Mouse (Mus musculus): ENCODE data around the gene Eif2s1. TPM values are rescaled to one million over a fixed set of nuclear protein-coding genes. Genes with fewer than 3 reads are reported as not detected.

The Eif2s1 gene
- total and polyA plus RNA-seq, 2 experiments from 2014 or later: 29.4 to 92.0 TPM

GRCm38 (mm10) chr12:78910684-78911461 is 49.3 kb downstream of the Eif2s1 start:
- H3K4me2 ChIP-seq (ENCODE audit: low read depth, low read length): peak overlapping the region; percentile 59
- DNase-seq (ENCODE audit: low spot score) (no peak), ATAC-seq (no peak)
- H3K27me3 ChIP-seq (ENCODE audit: insufficient read depth, low read length): peaks cover 11% of the 10 kb centered on the region
- H3K36me3 ChIP-seq (ENCODE audit: insufficient read depth, low read length): no peaks in the 10 kb centered on the region
- WGBS: 15% methylated on average over 16 of the region's 16 CpGs
- H3K9ac ChIP-seq (replicated peaks; ENCODE audit: low read length): peak overlapping the region; percentile 35; the same call in 1 of the 2 replicates
- H3K4me3 ChIP-seq (ENCODE audit: low read length): peak overlapping the region; percentile 31
- H3K27ac ChIP-seq: no peak overlapping the region
- TF ChIP-seq CTCF (IDR thresholded peaks at IDR 0.05; ENCODE audit: low read depth): no peak
- H3K9me3 ChIP-seq (ENCODE audit: low read length): no peaks in the 10 kb centered on the region
- H3K4me1 ChIP-seq (ENCODE audit: insufficient read depth, low read length): peaks cover 14% of the 10 kb centered on the region; the same call in 1 of the 2 replicates

GRCm38 (mm10) chr12:78911707-78912417 is 50.2 kb downstream of the Eif2s1 start:
- peak overlapping the region; percentile 35 for H3K9ac ChIP-seq (replicated peaks; ENCODE audit: low read length)
- peaks cover 9% of the 10 kb centered on the region; the same call in 1 of the 2 replicates for H3K4me1 ChIP-seq (ENCODE audit: insufficient read depth, low read length)
- H3K27me3 ChIP-seq (ENCODE audit: insufficient read depth, low read length): peaks cover 11% of the 10 kb centered on the region
- no peak overlapping the region for H3K27ac ChIP-seq
- ATAC-seq (no peak), DNase-seq (ENCODE audit: low spot score) (peak; percentile 8)
- H3K36me3 ChIP-seq (ENCODE audit: insufficient read depth, low read length): no peaks in the 10 kb centered on the region
- H3K4me3 ChIP-seq (ENCODE audit: low read length): peak overlapping the region; percentile 31
- TF ChIP-seq CTCF (IDR thresholded peaks at IDR 0.05; ENCODE audit: low read depth): no peak
- no peaks in the 10 kb centered on the region for H3K9me3 ChIP-seq (ENCODE audit: low read length)
- WGBS: 1% methylated on average over 37 of the region's 37 CpGs
- peak overlapping the region; percentile 59 for H3K4me2 ChIP-seq (ENCODE audit: low read depth, low read length)

- Histone ChIP-seq H3K27ac (no peak overlapping the region), H3K9ac (replicated peaks; ENCODE audit: low read length) (no peak overlapping the region), H3K4me2 (ENCODE audit: low read depth, low read length) (no peak overlapping the region), H3K4me3 (ENCODE audit: low read length) (no peak overlapping the region), H3K9me3 (ENCODE audit: low read length) (no peaks in the 10 kb centered on the region), H3K27me3 (ENCODE audit: insufficient read depth, low read length) (peaks cover 11% of the 10 kb centered on the region), H3K4me1 (ENCODE audit: insufficient read depth, low read length) (0 out of 2 replicates have a peak, but pooled peaks cover 9% of the 10 kb centered on the region), H3K36me3 (ENCODE audit: insufficient read depth, low read length) (no peaks in the 10 kb centered on the region)
- no peak for TF ChIP-seq CTCF (IDR thresholded peaks at IDR 0.05; ENCODE audit: low read depth)
- WGBS: 90% methylated on average over 4 of the region's 4 CpGs
- DNase-seq (ENCODE audit: low spot score): no peak
- no peak for ATAC-seq
Measured at GRCm38 (mm10) chr12:78914458-78914857, 52.8 kb downstream of the Eif2s1 start.

- Histone ChIP-seq H3K9ac (replicated peaks; ENCODE audit: low read length) (no peak overlapping the region), H3K9me3 (ENCODE audit: low read length) (no peaks in the 10 kb centered on the region), H3K4me2 (ENCODE audit: low read depth, low read length) (no peak overlapping the region), H3K27ac (no peak overlapping the region), H3K4me1 (ENCODE audit: insufficient read depth, low read length) (0 out of 2 replicates have a peak, but pooled peaks cover 9% of the 10 kb centered on the region), H3K27me3 (ENCODE audit: insufficient read depth, low read length) (peaks cover 6% of the 10 kb centered on the region), H3K4me3 (ENCODE audit: low read length) (no peak overlapping the region), H3K36me3 (ENCODE audit: insufficient read depth, low read length) (no peaks in the 10 kb centered on the region)
- no peak for DNase-seq (ENCODE audit: low spot score)
- ATAC-seq: no peak
- no peak for TF ChIP-seq CTCF (IDR thresholded peaks at IDR 0.05; ENCODE audit: low read depth)
- WGBS: 89% methylated on average over 3 of the region's 3 CpGs
Measured at GRCm38 (mm10) chr12:78915561-78915960, 53.9 kb downstream of the Eif2s1 start.

- no peak; the same call in 1 of the 2 replicates for TF ChIP-seq CTCF (IDR thresholded peaks at IDR 0.05; ENCODE audit: low read depth)
- no peaks in the 10 kb centered on the region for H3K36me3 ChIP-seq (ENCODE audit: insufficient read depth, low read length)
- no peak overlapping the region for H3K4me2 ChIP-seq (ENCODE audit: low read depth, low read length)
- 76% methylated on average over 3 of the region's 3 CpGs for WGBS
- DNase-seq (ENCODE audit: low spot score): no peak
- H3K4me1 ChIP-seq (ENCODE audit: insufficient read depth, low read length): 0 out of 2 replicates have a peak, but pooled peaks cover 7% of the 10 kb centered on the region
- H3K27ac ChIP-seq: no peak overlapping the region
- no peak overlapping the region for H3K4me3 ChIP-seq (ENCODE audit: low read length)
- H3K27me3 ChIP-seq (ENCODE audit: insufficient read depth, low read length): peaks cover 5% of the 10 kb centered on the region; the same call in 1 of the 2 replicates
- H3K9ac ChIP-seq (replicated peaks; ENCODE audit: low read length): no peak overlapping the region
- no peak for ATAC-seq
- H3K9me3 ChIP-seq (ENCODE audit: low read length): no peaks in the 10 kb centered on the region
Measured at GRCm38 (mm10) chr12:78916278-78916677, 54.7 kb downstream of the Eif2s1 start.

- no peaks in the 10 kb centered on the region for H3K9me3 ChIP-seq (ENCODE audit: low read length)
- H3K27me3 ChIP-seq (ENCODE audit: insufficient read depth, low read length): no peaks in the 10 kb centered on the region
- H3K9ac ChIP-seq (replicated peaks; ENCODE audit: low read length): no peak overlapping the region
- peak overlapping the region; percentile 31 for H3K4me2 ChIP-seq (ENCODE audit: low read depth, low read length)
- H3K4me3 ChIP-seq (ENCODE audit: low read length): no peak overlapping the region
- peak; percentile 77 for ATAC-seq
- WGBS: 12% methylated on average over 11 of the region's 11 CpGs
- TF ChIP-seq CTCF (IDR thresholded peaks at IDR 0.05; ENCODE audit: low read depth): peak; percentile 92
- no peaks in the 10 kb centered on the region for H3K36me3 ChIP-seq (ENCODE audit: insufficient read depth, low read length)
- no peaks in the 10 kb centered on the region for H3K4me1 ChIP-seq (ENCODE audit: insufficient read depth, low read length)
- peak; percentile 93 for DNase-seq (ENCODE audit: low spot score)
- no peak overlapping the region for H3K27ac ChIP-seq
Measured at GRCm38 (mm10) chr12:78918227-78919078, 56.8 kb downstream of the Eif2s1 start.
